Mouse (Mus musculus) heart, embryonic 14.5 days (tissue): ENCODE data around the gene Olfr1359. TPM values are rescaled to one million over a fixed set of nuclear protein-coding genes. Genes with fewer than 3 reads are reported as not detected.

Source experiments
- microRNA-seq: library from miRNA; unstranded; fragments of <30 nt; microRNA quantifications from one replicate; pipeline ENCODE4, GENCODE M21; 2016
- polyA plus RNA-seq: library from polyadenylated mRNA; unstranded; fragments of >200 nt; fragmentation: Nextera tagmentation; extraction: Ambion mirVana; gene quantifications from 2 replicates; pipeline ENCODE4 v1.2.1, GENCODE M21; 2014

Olfr1359 gene
- polyA plus RNA-seq, 1 experiment from 2014 or later, result not detected

Small RNA genes within 50 kb of the gene (microRNA-seq; reads per million reads assigned to microRNA genes)
- not detected for gene Gm44357
- gene Gm44367, result not detected
- gene Gm44454, result not detected

Other genes with a start within 250 kb of the Olfr1359 start
- 28.1 and 29.9 TPM in 2 replicates for gene Zscan26, start 244.4 kb upstream of the Olfr1359 start, polyA plus RNA-seq
- gene Nkapl, start 229.6 kb upstream of the Olfr1359 start, polyA plus RNA-seq, result 2.0 and 2.1 TPM in 2 replicates
- 1.7 and 1.9 TPM in 2 replicates for gene Zkscan4, start 219.2 kb upstream of the Olfr1359 start, polyA plus RNA-seq
- not detected in 2 replicates for gene Gm10065, start 218.7 kb upstream of the Olfr1359 start, polyA plus RNA-seq
- gene AK157302, start 202.9 kb upstream of the Olfr1359 start, polyA plus RNA-seq, result 0.57 and 0.61 TPM in 2 replicates
- gene Gm11273, start 196.7 kb upstream of the Olfr1359 start, polyA plus RNA-seq, result 15.0 and 17.5 TPM in 2 replicates
- gene Zkscan8, start 167.0 kb upstream of the Olfr1359 start, polyA plus RNA-seq, result 6.3 and 7.2 TPM in 2 replicates
- gene Olfr1366, start 155.3 kb upstream of the Olfr1359 start, polyA plus RNA-seq, result 0.07 and 0.11 TPM in 2 replicates
- not detected in 2 replicates for gene Olfr1535, start 138.2 kb upstream of the Olfr1359 start, polyA plus RNA-seq
- gene Olfr1364, start 116.4 kb upstream of the Olfr1359 start, polyA plus RNA-seq, result not detected in 2 replicates
- not detected in 2 replicates for gene Olfr1362, start 84.1 kb upstream of the Olfr1359 start, polyA plus RNA-seq
- gene Olfr11, start 55.6 kb upstream of the Olfr1359 start, polyA plus RNA-seq, result not detected in 2 replicates
- gene Olfr1361, start 34.7 kb upstream of the Olfr1359 start, polyA plus RNA-seq, result not detected in 2 replicates
- not detected in 2 replicates for gene Olfr1360, start 20.7 kb upstream of the Olfr1359 start, polyA plus RNA-seq
- gene Hist1h2bl, start 18.0 kb downstream of the Olfr1359 start, polyA plus RNA-seq, result 1.2 and 1.4 TPM in 2 replicates
- gene Hist1h2ai, start 18.3 kb downstream of the Olfr1359 start, polyA plus RNA-seq, result 12.2 and 15.1 TPM in 2 replicates
- gene Hist1h3h, start 19.5 kb downstream of the Olfr1359 start, polyA plus RNA-seq, result 2.4 and 4.4 TPM in 2 replicates
- gene Hist1h2bm, start 23.9 kb downstream of the Olfr1359 start, polyA plus RNA-seq, result 1.00 TPM in 2 replicates
- 0.50 and 0.58 TPM in 2 replicates for gene Hist1h4j, start 37.0 kb downstream of the Olfr1359 start, polyA plus RNA-seq
- 0.94 and 4.1 TPM in 2 replicates for gene Hist1h4k, start 52.4 kb downstream of the Olfr1359 start, polyA plus RNA-seq
- 4.3 and 8.0 TPM in 2 replicates for gene Hist1h2ak, start 55.7 kb downstream of the Olfr1359 start, polyA plus RNA-seq
- 2.2 and 2.7 TPM in 2 replicates for gene Hist1h2bn, start 56.0 kb downstream of the Olfr1359 start, polyA plus RNA-seq
- gene Hist1h1b, start 82.5 kb downstream of the Olfr1359 start, polyA plus RNA-seq, result 5.3 and 7.2 TPM in 2 replicates
- gene Hist1h3i, start 85.3 kb downstream of the Olfr1359 start, polyA plus RNA-seq, result 70.6 and 84.8 TPM in 2 replicates
- 2.0 TPM in 1 of 2 replicates, not detected in the other for gene Hist1h2an, start 89.1 kb downstream of the Olfr1359 start, polyA plus RNA-seq
- 0.38 and 0.58 TPM in 2 replicates for gene Hist1h2bp, start 89.3 kb downstream of the Olfr1359 start, polyA plus RNA-seq
- 9.4 and 9.6 TPM in 2 replicates for gene Hist1h2bq, start 112.1 kb downstream of the Olfr1359 start, polyA plus RNA-seq
- not detected in 2 replicates for gene Hist1h2ao, start 112.4 kb downstream of the Olfr1359 start, polyA plus RNA-seq
- not detected in 2 replicates for gene Hist1h4m, start 113.6 kb downstream of the Olfr1359 start, polyA plus RNA-seq
- gene Hist1h4n, start 134.1 kb downstream of the Olfr1359 start, polyA plus RNA-seq, result 5.9 and 10.4 TPM in 2 replicates
- 1,528 and 1,577 TPM in 2 replicates for gene Hist1h2ap, start 135.4 kb downstream of the Olfr1359 start, polyA plus RNA-seq
- gene Hist1h2br, start 135.6 kb downstream of the Olfr1359 start, polyA plus RNA-seq, result 10.6 and 11.1 TPM in 2 replicates
- 6.0 and 7.1 TPM in 2 replicates for gene Zfp184, start 247.0 kb downstream of the Olfr1359 start, polyA plus RNA-seq